Comparison of ENCODE assay signal across 11 mouse cellular contexts in the genomic region with DNA sequence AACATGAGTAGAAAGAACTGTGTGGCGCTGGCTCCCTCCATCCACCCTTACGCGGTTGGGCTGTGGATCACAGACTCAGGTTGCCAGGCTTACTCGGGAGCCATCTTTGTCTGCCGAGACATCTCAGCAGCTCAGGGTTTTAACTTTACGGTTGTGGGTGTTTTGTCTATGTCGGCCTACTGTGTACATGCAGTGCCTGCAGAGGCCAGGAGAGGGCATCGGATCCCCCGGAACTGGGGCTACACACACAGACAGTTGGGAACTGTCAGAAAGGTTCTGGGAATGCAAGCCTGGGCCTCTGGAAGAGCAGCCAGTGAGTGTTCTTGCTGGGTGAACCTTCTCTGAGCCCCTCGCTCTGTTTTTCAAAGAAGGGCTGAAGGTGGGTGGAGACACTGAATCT. TPM values are rescaled to one million over a fixed set of nuclear protein-coding genes. Genes with fewer than 3 reads are reported as not detected.
DNase-seq lines count a peak whose midpoint lies in the region; ATAC-seq and TF ChIP-seq lines count a peak whose summit lies in the region.
"Had no signal": no experiment of that assay in that cellular context is flagged by ENCODE, and none has a peak within 500 bp of the region (broad histone marks: within the 10 kb centered on the region; RNA-seq: fewer than 3 reads in every experiment).

No protein-coding gene starts in this region.

- 45% methylated on average over 10 of the region's 10 CpGs for WGBS in kidney, postnatal 0 days
- 41% methylated on average over 10 of the region's 10 CpGs for WGBS in kidney, embryonic 15.5 days

- H3K9me3 ChIP-seq in kidney, postnatal 0 days (replicated peaks; ENCODE audit: low read length), result no peaks in the 10 kb centered on the region
- H3K9me3 ChIP-seq in kidney, embryonic 15.5 days (replicated peaks), result no peaks in the 10 kb centered on the region
- H3K9me3 ChIP-seq in MEL (replicated peaks; ENCODE audit: insufficient read depth, low read length), result no peaks in the 10 kb centered on the region

- peaks cover 27% of the 10 kb centered on the region for H3K36me3 ChIP-seq in kidney, postnatal 0 days (ENCODE audit: insufficient read depth, low read length)
- peaks cover 79% of the 10 kb centered on the region for H3K36me3 ChIP-seq in kidney, embryonic 15.5 days
- H3K36me3 ChIP-seq in MEL (ENCODE audit: control insufficient read depth in 1 of 2, insufficient read depth in 2 of 2, low read length in 2 of 2), result peaks cover 0 to 2% of the 10 kb centered on the region in 2 experiments; a peak in 1 of 4 replicates

- H3K4me2 ChIP-seq in kidney, postnatal 0 days (ENCODE audit: low read length), result no peak overlapping the region
- no peak overlapping the region for H3K4me2 ChIP-seq in kidney, embryonic 15.5 days

- TF ChIP-seq RAD21 in MEL (IDR thresholded peaks at IDR 0.05; ENCODE audit: low read depth, low read length), result peak; percentile 26

- intact Hi-C loops in left cerebral cortex, postnatal 10 days (cut with DNase I), result no loop called here

- no peak for TF ChIP-seq POLR2A in MEL (IDR thresholded peaks at IDR 0.05; ENCODE audit: control insufficient read depth in 1 of 2, insufficient read depth in 1 of 2, low read depth in 1 of 2, low read length in 2 of 2, poor library complexity in 1 of 2)

- no peaks in the 10 kb centered on the region for H3K79me2 ChIP-seq in MEL (ENCODE audit: control insufficient read depth, insufficient read depth, low read length, poor library complexity)

- H3K27ac ChIP-seq in kidney, postnatal 0 days, result no peak overlapping the region
- no peak overlapping the region for H3K27ac ChIP-seq in kidney, embryonic 15.5 days
- H3K27ac ChIP-seq in MEL (ENCODE audit: control insufficient read depth, low read depth, low read length), result no peak overlapping the region

- DNase-seq in kidney, postnatal 0 days (ENCODE audit: low spot score), result no peak
- DNase-seq in CD4-positive, CD25-positive, alpha-beta regulatory T cell, adult 2 months (ENCODE audit: low read depth, low spot score), result peak; percentile 71
- peak; percentile 64 for DNase-seq in MEL (ENCODE audit: low read depth, low spot score)
- DNase-seq in urinary bladder, adult 18-20 months (ENCODE audit: low spot score in 2 of 2), result no peak
- no peak for DNase-seq in left cerebral cortex, postnatal 10 days (ENCODE audit: extremely low spot score in 1 of 2, low spot score in 2 of 2)
- no peak for DNase-seq in cerebellum, adult 11-12 months
- DNase-seq: cerebellum, adult 18-20 months had no signal

- no peak overlapping the region for H3K9ac ChIP-seq in kidney, postnatal 0 days (ENCODE audit: low read depth, low read length)
- H3K9ac ChIP-seq in kidney, embryonic 15.5 days, result no peak overlapping the region
- no peak overlapping the region for H3K9ac ChIP-seq in MEL (ENCODE audit: control insufficient read depth, low read depth, low read length, poor library complexity, severe bottlenecking)

- no peak for ATAC-seq in kidney, postnatal 0 days (replicated peaks; ENCODE audit: low FRiP score, low read depth)
- no peak for ATAC-seq in kidney, embryonic 15.5 days (replicated peaks; ENCODE audit: low FRiP score)
- peak; percentile 78 for ATAC-seq in megakaryocyte, adult 5-6 weeks (ENCODE audit: poor library complexity, severe bottlenecking)

- TF ChIP-seq EP300 in MEL (IDR thresholded peaks at IDR 0.05; ENCODE audit: low read depth in 1 of 2, low read length in 2 of 2), result no peak

- H3K27me3 ChIP-seq in kidney, postnatal 0 days (ENCODE audit: insufficient read depth, low read length), result no peaks in the 10 kb centered on the region
- no peaks in the 10 kb centered on the region for H3K27me3 ChIP-seq in kidney, embryonic 15.5 days
- H3K27me3 ChIP-seq in MEL (ENCODE audit: control insufficient read depth in 1 of 2, insufficient read depth in 2 of 2, low read length in 2 of 2), result no peaks in the 10 kb centered on the region

- H3K4me3 ChIP-seq in kidney, postnatal 0 days (replicated peaks; ENCODE audit: low read depth, low read length), result no peak overlapping the region
- no peak overlapping the region for H3K4me3 ChIP-seq in kidney, embryonic 15.5 days (replicated peaks)
- H3K4me3 ChIP-seq in MEL (ENCODE audit: control insufficient read depth in 1 of 2, insufficient read depth in 1 of 2, low read depth in 2 of 2, low read length in 2 of 2), result no peak overlapping the region

- no peaks in the 10 kb centered on the region for H3K4me1 ChIP-seq in kidney, postnatal 0 days (replicated peaks; ENCODE audit: insufficient read depth, low read length)
- no peaks in the 10 kb centered on the region for H3K4me1 ChIP-seq in kidney, embryonic 15.5 days
- H3K4me1 ChIP-seq in MEL (ENCODE audit: control insufficient read depth in 1 of 2, insufficient read depth in 2 of 2, low read length in 2 of 2), result no peaks in the 10 kb centered on the region

- TF ChIP-seq CTCF in kidney, postnatal 0 days (IDR thresholded peaks at IDR 0.05; ENCODE audit: low read depth), result peak; percentile 41; the same call in 1 of the 2 replicates
- peak; percentile 72 to 84 (median 82) for TF ChIP-seq CTCF in MEL (IDR thresholded peaks at IDR 0.05 in 2 of 3, conservative IDR thresholded peaks at IDR 0.05 in 1 of 3; ENCODE audit: control insufficient read depth in 1 of 3, insufficient read depth in 1 of 3, low read depth in 2 of 3, low read length in 3 of 3, poor library complexity in 1 of 3, severe bottlenecking in 1 of 3)

TF ChIP-seq in MEL, 35 proteins besides CTCF, POLR2A, EP300 and RAD21 (continues in another document):
- TF ChIP-seq E2F4 (IDR thresholded peaks at IDR 0.05; ENCODE audit: borderline replicate concordance, low read depth, low read length) (no peak), SMC3 (IDR thresholded peaks at IDR 0.05; ENCODE audit: low read depth, low read length) (peak; percentile 46; the same call in 1 of the 2 replicates), ZC3H11A (IDR thresholded peaks at IDR 0.05; ENCODE audit: low read depth, low read length) (0 out of 2 replicates have a peak, but pooled peaks have one; percentile 5), ZKSCAN1 (IDR thresholded peaks at IDR 0.05; ENCODE audit: low read depth, low read length) (peak; percentile 97), MEF2A (IDR thresholded peaks at IDR 0.05; ENCODE audit: extremely low read depth, insufficient replicate concordance, low read depth, low read length, poor library complexity, severe bottlenecking) (no peak), MAX (IDR thresholded peaks at IDR 0.05; ENCODE audit: low read length) (no peak), MYC (IDR thresholded peaks at IDR 0.05; ENCODE audit: low read depth, low read length) (no peak), CHD2 (IDR thresholded peaks at IDR 0.05; ENCODE audit: low read length) (no peak), USF2 (IDR thresholded peaks at IDR 0.05; ENCODE audit: borderline replicate concordance in 1 of 2, insufficient read depth in 1 of 2, low read depth in 1 of 2, low read length in 2 of 2) (no peak), TCF12 (IDR thresholded peaks at IDR 0.05; ENCODE audit: low read depth, low read length) (no peak)

RNA-seq across cellular contexts. Expression of a gene that starts 9.9 kb away (rescaled TPM):
- polyA plus RNA-seq in kidney, postnatal 0 days (2015; fragmentation: Nextera tagmentation; extraction: Ambion mirVana), result 83.1 and 94.5 TPM in 2 replicates
- 98.5 and 100 TPM in 2 replicates for polyA plus RNA-seq in kidney, embryonic 15.5 days (2015; fragmentation: Nextera tagmentation; extraction: Ambion mirVana)
- 122 and 126 TPM in 2 replicates for total RNA-seq in MEL (2012; rRNA removed)
- polyA plus RNA-seq in MEL (2012; ENCODE audit: insufficient read depth in 1 of 2, insufficient read length in 2 of 2, low read depth in 1 of 2, low replicate concordance in 2 of 2, missing spikeins in 1 of 2), result 100 to 1,000 TPM; 141 to 348 TPM
- 60.5 TPM in 2 replicates for total RNA-seq in megakaryocyte, adult 5-6 weeks (2015)
- 99.7 and 126 TPM in 2 replicates for total RNA-seq in megakaryocyte, adult 5-6 weeks (2017)
- total RNA-seq in left cerebral cortex, postnatal 10 days (2021), result 10 to 100 TPM; 41.7 to 44.6 TPM

RNA-seq across cellular contexts. Expression of a gene that starts 12.1 kb away (rescaled TPM):
- 4.4 and 6.1 TPM in 2 replicates for polyA plus RNA-seq in kidney, postnatal 0 days (2015; fragmentation: Nextera tagmentation; extraction: Ambion mirVana)
- polyA plus RNA-seq in kidney, embryonic 15.5 days (2015; fragmentation: Nextera tagmentation; extraction: Ambion mirVana), result 2.9 and 3.2 TPM in 2 replicates
- 2.8 and 4.0 TPM in 2 replicates for total RNA-seq in MEL (2012; rRNA removed)
- polyA plus RNA-seq in MEL (2012; ENCODE audit: insufficient read depth in 1 of 2, insufficient read length in 2 of 2, low read depth in 1 of 2, low replicate concordance in 2 of 2, missing spikeins in 1 of 2), result 1 to 10 TPM in 1 of 2 experiments, not detected in 1; 4.2 TPM
- total RNA-seq in megakaryocyte, adult 5-6 weeks (2015), result not detected in 2 replicates
- total RNA-seq in megakaryocyte, adult 5-6 weeks (2017), result 0.15 and 0.16 TPM in 2 replicates
- total RNA-seq in left cerebral cortex, postnatal 10 days (2021), result 100 to 1,000 TPM; 285 to 294 TPM

RNA-seq across cellular contexts. Expression of a gene that starts 31.7 kb away (rescaled TPM):
- not detected in 2 replicates for polyA plus RNA-seq in kidney, postnatal 0 days (2015; fragmentation: Nextera tagmentation; extraction: Ambion mirVana)
- 0.06 TPM in 1 of 2 replicates, not detected in the other for polyA plus RNA-seq in kidney, embryonic 15.5 days (2015; fragmentation: Nextera tagmentation; extraction: Ambion mirVana)
- total RNA-seq in MEL (2012; rRNA removed), result not detected in 2 replicates
- polyA plus RNA-seq in MEL (2012; ENCODE audit: insufficient read depth in 1 of 2, insufficient read length in 2 of 2, low read depth in 1 of 2, low replicate concordance in 2 of 2, missing spikeins in 1 of 2), result not detected
- not detected in 2 replicates for total RNA-seq in megakaryocyte, adult 5-6 weeks (2015)
- total RNA-seq in megakaryocyte, adult 5-6 weeks (2017), result not detected in 2 replicates
- total RNA-seq in left cerebral cortex, postnatal 10 days (2021), result not detected
- total RNA-seq: heart, adult 18-20 months; layer of hippocampus, postnatal 10 days had no signal

RNA-seq across cellular contexts. Expression of a gene that starts 43.5 kb away (rescaled TPM):
- polyA plus RNA-seq in kidney, postnatal 0 days (2015; fragmentation: Nextera tagmentation; extraction: Ambion mirVana), result not detected in 2 replicates
- 0.12 and 0.31 TPM in 2 replicates for polyA plus RNA-seq in kidney, embryonic 15.5 days (2015; fragmentation: Nextera tagmentation; extraction: Ambion mirVana)
- 0.13 and 0.23 TPM in 2 replicates for total RNA-seq in MEL (2012; rRNA removed)
- polyA plus RNA-seq in MEL (2012; ENCODE audit: insufficient read depth in 1 of 2, insufficient read length in 2 of 2, low read depth in 1 of 2, low replicate concordance in 2 of 2, missing spikeins in 1 of 2), result under 1 TPM in 1 of 2 experiments, not detected in 1; 0.14 TPM
- total RNA-seq in megakaryocyte, adult 5-6 weeks (2015), result 0.04 and 0.34 TPM in 2 replicates
- total RNA-seq in megakaryocyte, adult 5-6 weeks (2017), result not detected in 2 replicates
- under 1 TPM; 0.63 to 0.64 TPM for total RNA-seq in left cerebral cortex, postnatal 10 days (2021)

RNA-seq across cellular contexts. Expression of a gene that starts 49.6 kb away (rescaled TPM):
- polyA plus RNA-seq in kidney, postnatal 0 days (2015; fragmentation: Nextera tagmentation; extraction: Ambion mirVana), result 6.4 and 8.3 TPM in 2 replicates
- polyA plus RNA-seq in kidney, embryonic 15.5 days (2015; fragmentation: Nextera tagmentation; extraction: Ambion mirVana), result 12.3 and 13.3 TPM in 2 replicates
- 12.5 and 15.4 TPM in 2 replicates for total RNA-seq in MEL (2012; rRNA removed)
- 10 to 100 TPM; 42.0 to 47.7 TPM for polyA plus RNA-seq in MEL (2012; ENCODE audit: insufficient read depth in 1 of 2, insufficient read length in 2 of 2, low read depth in 1 of 2, low replicate concordance in 2 of 2, missing spikeins in 1 of 2)
- 33.7 and 37.1 TPM in 2 replicates for total RNA-seq in megakaryocyte, adult 5-6 weeks (2015)
- total RNA-seq in megakaryocyte, adult 5-6 weeks (2017), result 16.7 and 52.1 TPM in 2 replicates
- total RNA-seq in left cerebral cortex, postnatal 10 days (2021), result 10 to 100 TPM; 62.4 to 64.3 TPM

Comparison
In these comparisons a context has a peak if more than half of its experiments do, and no peak if none do; other contexts are left out.
1. DNase-seq: peak in CD4-positive, CD25-positive, alpha-beta regulatory T cell, adult 2 months (single experiment) and MEL (single experiment); none in kidney, postnatal 0 days (single experiment), urinary bladder, adult 18-20 months (0 of 2), left cerebral cortex, postnatal 10 days (0 of 2) and cerebellum, adult 11-12 months (single experiment).
2. RNA of a gene that starts 12.1 kb away (total RNA-seq): 285 to 294 TPM in left cerebral cortex, postnatal 10 days; 2.8 to 4.0 TPM in MEL and 0.15 to 0.16 TPM in megakaryocyte, adult 5-6 weeks; every median in the first group is over 10 times any median in the second.